Mouse (Mus musculus): ENCODE data around the gene Bcl2a1c. TPM values are rescaled to one million over a fixed set of nuclear protein-coding genes. Genes with fewer than 3 reads are reported as not detected.

The Bcl2a1c gene
- polyA plus RNA-seq (2017; shearing (Covaris generic)): 1 to 10 TPM; 2.2 to 5.1 TPM

GRCm38 (mm10) chr9:114329855-114330254, at the start of gene Bcl2a1c:
Gene Bcl2a1c, plus strand, starts transcription at chr9:114330135.

Other genes with a start within 250 kb of the Bcl2a1c start
- gene Crtap, start 60.5 kb downstream of the Bcl2a1c start, polyA plus RNA-seq (2017; shearing (Covaris generic)): 10 to 100 TPM; 14.8 to 20.4 TPM
- 10 to 100 TPM; 32.5 to 40.1 TPM for gene Glb1, start 70.9 kb downstream of the Bcl2a1c start, polyA plus RNA-seq (2017; shearing (Covaris generic))
- 10 to 100 TPM; 22.6 to 26.1 TPM for gene Tmppe, start 71.0 kb downstream of the Bcl2a1c start, polyA plus RNA-seq (2017; shearing (Covaris generic))
- 10 to 100 TPM; 13.4 to 38.0 TPM for gene Ccr4, start 174.8 kb downstream of the Bcl2a1c start, polyA plus RNA-seq (2017; shearing (Covaris generic))
- gene C130032M10Rik, start 185.6 kb downstream of the Bcl2a1c start, polyA plus RNA-seq (2017; shearing (Covaris generic)): not detected
- gene Trim71, start 234.2 kb downstream of the Bcl2a1c start, polyA plus RNA-seq (2017; shearing (Covaris generic)): 1 to 10 TPM in 1 of 2 experiments, under 1 TPM in 1; 0.08 to 1.4 TPM